Mouse (Mus musculus): ENCODE measurements around the gene Acat3.
"Not testable (repeated sequence)": the region's sequence is repeated elsewhere in the genome, so short reads cannot be mapped to it uniquely, and the experiment has no call there.

DNA sequence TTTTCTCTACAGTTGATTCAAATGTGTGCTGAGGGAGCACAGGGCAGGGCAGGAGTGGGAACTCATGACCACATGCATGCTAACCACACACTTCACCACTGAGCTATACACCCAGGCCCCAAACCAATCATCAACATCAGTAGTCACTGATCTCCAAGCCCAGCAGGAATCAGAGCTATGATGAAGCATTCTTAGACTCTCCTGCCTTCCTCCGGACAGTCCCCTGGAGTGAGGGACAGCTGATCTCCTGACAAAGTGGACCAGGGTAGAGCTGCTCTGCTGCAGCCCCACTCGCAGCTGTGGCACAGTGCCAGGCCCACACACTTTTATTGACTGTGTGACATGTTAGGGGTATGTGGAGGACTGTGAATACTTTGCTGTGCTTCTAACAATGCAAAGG, 19.0 kb upstream of the Acat3 start:
- not testable (repeated sequence) for TF ChIP-seq CTCF, EP300 (IDR thresholded peaks at IDR 0.05; ENCODE audit: low read depth)

All from liver, embryonic 14.5 days (tissue).